Mouse (Mus musculus) olfactory bulb, adult 2 months (tissue): Measurements from ENCODE around the gene Rhobtb1.

Experiments
- CTCF ChIP-seq: fragments of 200-500 bp; IDR thresholded peaks from 2 replicates; pipeline ENCODE4 v1.5.1; 2012; ENCODE audit warnings: low read depth, mild to moderate bottlenecking, low read length, moderate library complexity; ENCODE audit not compliant: insufficient read depth
- POLR2A ChIP-seq: fragments of 200-500 bp; IDR thresholded peaks from 2 replicates; pipeline ENCODE4 v1.6.1; 2012; ENCODE audit warnings: mild to moderate bottlenecking, low read depth, low read length, moderate library complexity; ENCODE audit not compliant: insufficient read depth

- no peak for TF ChIP-seq CTCF
- TF ChIP-seq POLR2A, result no peak
Observed at GRCm38 (mm10) chr10:69211560-69211959, 60.3 kb downstream of the Rhobtb1 start.
